Mouse (Mus musculus): ENCODE results near the gene Pml. TPM values are rescaled to one million over a fixed set of nuclear protein-coding genes. Genes with fewer than 3 reads are reported as not detected.

Gene Pml
- polyA plus RNA-seq, 1 experiment = 24.3 TPM

DNA sequence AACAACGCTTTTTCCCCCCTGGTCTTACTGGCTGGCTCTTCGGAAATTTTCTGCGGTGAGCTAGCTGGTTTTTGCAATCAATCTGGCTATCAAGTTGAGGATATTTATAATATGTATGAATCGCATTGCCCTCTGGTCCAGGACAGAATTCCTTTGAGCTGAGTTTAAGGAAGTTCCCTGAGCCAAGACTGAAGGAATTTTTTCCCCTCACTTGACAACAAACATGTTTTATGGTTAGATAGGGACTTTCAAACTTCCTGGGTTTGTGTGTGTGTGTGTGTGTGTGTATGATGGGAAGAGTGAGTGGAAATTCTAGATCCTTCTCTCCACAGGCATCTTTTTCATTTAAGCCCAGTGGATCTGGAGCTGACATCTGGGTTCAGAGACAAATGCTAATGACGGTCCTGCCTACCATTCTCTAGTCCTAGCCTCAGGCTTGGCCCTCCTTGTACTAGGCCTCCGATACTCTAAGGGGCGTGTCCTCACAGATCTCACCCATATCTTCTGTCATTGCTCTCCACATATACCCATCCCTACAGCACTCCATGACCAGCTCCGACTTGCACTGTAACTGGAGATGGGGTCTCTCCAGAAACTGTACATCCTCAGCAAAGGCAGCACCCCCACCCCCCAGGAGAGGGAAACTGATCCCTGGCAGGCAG, 34.9 kb downstream of the Pml start:
- Histone ChIP-seq H3K4me3 (ENCODE audit: insufficient read depth, poor library complexity, severe bottlenecking) (no peak overlapping the region), H3K36me3 (ENCODE audit: control insufficient read depth, insufficient read depth) (peaks cover 5% of the 10 kb centered on the region), H3K27me3 (ENCODE audit: control insufficient read depth, insufficient read depth, insufficient read length) (no peaks in the 10 kb centered on the region), H3ac (ENCODE audit: control insufficient read depth, insufficient read length, low read depth) (no peak overlapping the region), H3K79me3 (ENCODE audit: low read depth) (no peaks in the 10 kb centered on the region), H3K79me2 (ENCODE audit: control insufficient read depth, insufficient read depth) (no peaks in the 10 kb centered on the region)
- TF ChIP-seq FOSL1 (IDR thresholded peaks at IDR 0.05; ENCODE audit: insufficient read depth, low read length, poor library complexity, severe bottlenecking) (no peak), CEBPB (IDR thresholded peaks at IDR 0.05; ENCODE audit: low read depth) (peak; percentile 68)

DNA sequence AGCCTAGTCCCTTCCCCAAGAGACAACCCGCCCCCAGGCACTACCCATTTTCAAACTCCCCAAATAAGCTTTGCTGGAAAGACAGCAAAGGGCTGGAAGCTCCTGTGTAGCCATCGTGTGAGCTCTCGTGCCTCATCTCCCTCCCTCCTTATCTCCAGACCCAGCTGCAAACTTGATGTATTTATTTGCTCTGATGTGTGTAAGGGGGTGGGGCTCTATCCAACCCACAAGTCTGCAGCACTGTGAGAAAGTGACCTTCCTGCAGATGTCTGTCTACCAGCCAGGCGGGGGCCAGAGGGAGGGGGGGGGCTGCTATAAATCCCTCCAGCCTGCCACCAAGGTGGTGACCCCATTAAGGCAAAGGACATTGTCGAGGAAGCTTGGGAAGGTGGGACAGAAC, 35.7 kb downstream of the Pml start:
- H3K4me3 ChIP-seq (ENCODE audit: insufficient read depth, poor library complexity, severe bottlenecking) = no peak overlapping the region
- no peaks in the 10 kb centered on the region for H3K79me2 ChIP-seq (ENCODE audit: control insufficient read depth, insufficient read depth)
- H3K27me3 ChIP-seq (ENCODE audit: control insufficient read depth, insufficient read depth, insufficient read length) = no peaks in the 10 kb centered on the region
- H3ac ChIP-seq (ENCODE audit: control insufficient read depth, insufficient read length, low read depth) = no peak overlapping the region
- no peaks in the 10 kb centered on the region for H3K36me3 ChIP-seq (ENCODE audit: control insufficient read depth, insufficient read depth)
- no peak for TF ChIP-seq CEBPB (IDR thresholded peaks at IDR 0.05; ENCODE audit: low read depth)
- no peak for TF ChIP-seq MYOG (IDR thresholded peaks at IDR 0.05; ENCODE audit: control insufficient read depth, extremely low read depth, insufficient read length)
- no peak for TF ChIP-seq MYOD1 (IDR thresholded peaks at IDR 0.05; ENCODE audit: control insufficient read depth, insufficient read length, low read depth)
- TF ChIP-seq CTCF (IDR thresholded peaks at IDR 0.05; ENCODE audit: control insufficient read depth, insufficient read depth, insufficient read length) = no peak
- TF ChIP-seq USF1 (IDR thresholded peaks at IDR 0.05; ENCODE audit: low read depth) = no peak
- no peak for TF ChIP-seq FOSL1 (IDR thresholded peaks at IDR 0.05; ENCODE audit: insufficient read depth, low read length, poor library complexity, severe bottlenecking)
- TF ChIP-seq MAX (IDR thresholded peaks at IDR 0.05) = no peak
- H3K79me3 ChIP-seq (ENCODE audit: low read depth) = no peaks in the 10 kb centered on the region

DNA sequence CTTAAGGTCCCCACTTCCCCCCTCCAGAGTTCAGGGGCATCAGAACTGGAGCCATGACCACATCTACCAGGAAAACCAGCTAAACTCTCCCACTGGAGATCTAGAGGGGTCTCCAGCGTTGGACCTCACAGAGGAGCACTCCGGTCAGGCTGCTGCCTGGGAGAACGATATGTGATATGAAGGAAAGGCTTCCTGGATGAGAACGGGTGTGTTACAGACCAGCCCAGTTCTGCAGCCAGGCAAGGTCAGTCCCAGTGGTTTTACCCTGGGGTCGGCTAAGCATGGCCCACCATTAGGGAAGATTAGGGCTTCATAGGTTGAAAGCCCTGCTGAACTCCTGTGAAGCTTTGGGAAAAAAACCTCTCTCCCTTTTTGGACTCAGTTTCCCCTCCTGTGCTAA, 36.2 kb downstream of the Pml start:
- Histone ChIP-seq H3K79me3 (ENCODE audit: low read depth) (no peaks in the 10 kb centered on the region), H3ac (ENCODE audit: control insufficient read depth, insufficient read length, low read depth) (no peak overlapping the region), H3K4me3 (ENCODE audit: insufficient read depth, poor library complexity, severe bottlenecking) (no peak overlapping the region), H3K79me2 (ENCODE audit: control insufficient read depth, insufficient read depth) (no peaks in the 10 kb centered on the region), H3K27me3 (ENCODE audit: control insufficient read depth, insufficient read depth, insufficient read length) (no peaks in the 10 kb centered on the region), H3K36me3 (ENCODE audit: control insufficient read depth, insufficient read depth) (no peaks in the 10 kb centered on the region)
- TF ChIP-seq MAX (IDR thresholded peaks at IDR 0.05) (no peak), MYOD1 (IDR thresholded peaks at IDR 0.05; ENCODE audit: control insufficient read depth, insufficient read length, low read depth) (no peak), FOSL1 (IDR thresholded peaks at IDR 0.05; ENCODE audit: insufficient read depth, low read length, poor library complexity, severe bottlenecking) (no peak), CEBPB (IDR thresholded peaks at IDR 0.05; ENCODE audit: low read depth) (no peak), CTCF (IDR thresholded peaks at IDR 0.05; ENCODE audit: control insufficient read depth, insufficient read depth, insufficient read length) (no peak), MYOG (IDR thresholded peaks at IDR 0.05; ENCODE audit: control insufficient read depth, extremely low read depth, insufficient read length) (no peak), USF1 (IDR thresholded peaks at IDR 0.05; ENCODE audit: low read depth) (no peak)

- Histone ChIP-seq H3K27me3 (ENCODE audit: control insufficient read depth, insufficient read depth, insufficient read length) (no peaks in the 10 kb centered on the region), H3K4me3 (ENCODE audit: insufficient read depth, poor library complexity, severe bottlenecking) (no peak overlapping the region), H3K79me3 (ENCODE audit: low read depth) (no peaks in the 10 kb centered on the region), H3ac (ENCODE audit: control insufficient read depth, insufficient read length, low read depth) (no peak overlapping the region), H3K79me2 (ENCODE audit: control insufficient read depth, insufficient read depth) (no peaks in the 10 kb centered on the region), H3K36me3 (ENCODE audit: control insufficient read depth, insufficient read depth) (no peaks in the 10 kb centered on the region)
- TF ChIP-seq CTCF (IDR thresholded peaks at IDR 0.05; ENCODE audit: control insufficient read depth, insufficient read depth, insufficient read length) (no peak), CEBPB (IDR thresholded peaks at IDR 0.05; ENCODE audit: low read depth) (no peak), MYOG (IDR thresholded peaks at IDR 0.05; ENCODE audit: control insufficient read depth, extremely low read depth, insufficient read length) (no peak), USF1 (IDR thresholded peaks at IDR 0.05; ENCODE audit: low read depth) (no peak), FOSL1 (IDR thresholded peaks at IDR 0.05; ENCODE audit: insufficient read depth, low read length, poor library complexity, severe bottlenecking) (no peak), MYOD1 (IDR thresholded peaks at IDR 0.05; ENCODE audit: control insufficient read depth, insufficient read length, low read depth) (no peak), MAX (IDR thresholded peaks at IDR 0.05) (no peak)
Observed at GRCm38 (mm10) chr9:58210304-58210627, 39.3 kb downstream of the Pml start.

DNA sequence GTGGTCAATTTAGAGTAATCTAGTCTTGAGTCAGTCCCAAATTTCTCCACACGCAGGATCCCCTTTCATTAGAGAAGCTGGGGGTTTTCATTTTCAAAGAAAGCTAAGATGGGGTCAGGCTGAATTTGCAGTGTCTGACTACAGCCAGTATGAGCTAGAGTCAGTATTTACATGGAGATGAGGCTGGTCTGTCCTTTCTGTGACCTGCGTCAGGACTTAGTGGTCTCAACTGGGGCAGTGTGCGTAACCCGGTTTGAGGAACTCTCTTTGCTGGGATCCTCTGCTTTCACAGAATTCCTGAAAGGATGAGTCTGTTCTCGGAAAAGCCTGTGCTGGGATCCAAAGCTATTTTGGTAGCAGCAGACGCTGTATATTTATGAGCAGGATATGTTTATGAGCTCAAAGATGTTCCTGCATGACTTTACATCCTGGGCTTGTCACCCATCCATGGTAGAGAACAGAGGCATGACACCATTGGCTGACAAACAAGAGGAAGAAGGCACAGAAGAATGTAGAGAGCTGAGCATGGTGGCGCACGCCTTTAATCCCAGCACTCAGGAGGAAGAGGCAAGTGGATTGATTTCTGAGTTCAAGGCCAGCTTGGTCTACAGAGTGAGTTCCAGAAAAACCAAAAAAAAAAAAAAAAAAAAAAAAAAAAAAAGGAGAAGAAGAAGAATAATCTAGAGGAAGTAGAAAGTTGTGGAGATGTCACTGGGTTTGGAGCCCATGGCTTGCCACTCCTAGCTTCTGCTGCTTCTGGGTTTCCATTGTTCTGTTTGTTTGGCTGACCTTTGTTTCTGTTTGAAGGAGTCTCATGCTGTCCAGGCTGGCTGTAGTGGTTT, 39.9 kb downstream of the Pml start:
- no peaks in the 10 kb centered on the region for H3K36me3 ChIP-seq (ENCODE audit: control insufficient read depth, insufficient read depth)
- no peak overlapping the region for H3ac ChIP-seq (ENCODE audit: control insufficient read depth, insufficient read length, low read depth)
- H3K4me3 ChIP-seq (ENCODE audit: insufficient read depth, poor library complexity, severe bottlenecking) = no peak overlapping the region
- no peaks in the 10 kb centered on the region for H3K27me3 ChIP-seq (ENCODE audit: control insufficient read depth, insufficient read depth, insufficient read length)
- H3K79me2 ChIP-seq (ENCODE audit: control insufficient read depth, insufficient read depth) = no peaks in the 10 kb centered on the region
- no peak for TF ChIP-seq MAX (IDR thresholded peaks at IDR 0.05)
- no peak for TF ChIP-seq MYOD1 (IDR thresholded peaks at IDR 0.05; ENCODE audit: control insufficient read depth, insufficient read length, low read depth)
- no peak for TF ChIP-seq USF1 (IDR thresholded peaks at IDR 0.05; ENCODE audit: low read depth)
- no peak for TF ChIP-seq CEBPB (IDR thresholded peaks at IDR 0.05; ENCODE audit: low read depth)
- no peaks in the 10 kb centered on the region for H3K79me3 ChIP-seq (ENCODE audit: low read depth)

DNA sequence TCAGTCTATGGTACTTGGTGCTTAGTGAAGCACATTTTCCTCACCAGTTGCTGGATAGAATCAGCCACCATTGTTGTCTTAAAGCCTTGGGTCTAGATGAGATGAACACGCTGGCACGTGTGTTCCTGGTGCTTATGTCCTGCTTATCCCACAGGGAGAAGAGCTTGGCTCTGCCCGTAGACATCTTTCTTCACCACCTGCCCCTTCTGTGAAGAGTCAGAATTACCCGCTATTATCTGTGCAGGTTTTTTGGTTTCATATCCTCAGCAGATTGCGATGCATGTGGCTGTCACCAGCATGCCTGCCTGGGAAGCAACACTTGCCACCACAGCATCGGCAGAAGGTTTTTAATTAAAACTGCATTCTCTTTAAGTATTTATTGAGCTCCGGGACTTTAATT, 43.6 kb downstream of the Pml start:
- TF ChIP-seq MAX (IDR thresholded peaks at IDR 0.05) (no peak), CEBPB (IDR thresholded peaks at IDR 0.05; ENCODE audit: low read depth) (no peak), MYOG (IDR thresholded peaks at IDR 0.05; ENCODE audit: control insufficient read depth, extremely low read depth, insufficient read length) (no peak), CTCF (IDR thresholded peaks at IDR 0.05; ENCODE audit: control insufficient read depth, insufficient read depth, insufficient read length) (no peak), MYOD1 (IDR thresholded peaks at IDR 0.05; ENCODE audit: control insufficient read depth, insufficient read length, low read depth) (no peak), FOSL1 (IDR thresholded peaks at IDR 0.05; ENCODE audit: insufficient read depth, low read length, poor library complexity, severe bottlenecking) (no peak), USF1 (IDR thresholded peaks at IDR 0.05; ENCODE audit: low read depth) (no peak)
- Histone ChIP-seq H3K36me3 (ENCODE audit: control insufficient read depth, insufficient read depth) (no peaks in the 10 kb centered on the region), H3K79me3 (ENCODE audit: low read depth) (no peaks in the 10 kb centered on the region), H3K4me3 (ENCODE audit: insufficient read depth, poor library complexity, severe bottlenecking) (no peak overlapping the region), H3K79me2 (ENCODE audit: control insufficient read depth, insufficient read depth) (no peaks in the 10 kb centered on the region), H3K27me3 (ENCODE audit: control insufficient read depth, insufficient read depth, insufficient read length) (peaks cover 4% of the 10 kb centered on the region), H3ac (ENCODE audit: control insufficient read depth, insufficient read length, low read depth) (no peak overlapping the region)
